Mouse (Mus musculus): Measurements from ENCODE around the gene Plekhh3.
"Not testable (repeated sequence)": the region's sequence is repeated elsewhere in the genome, so short reads cannot be mapped to it uniquely, and the experiment has no call there.

The Plekhh3 gene

GRCm38 (mm10) chr11:101149178-101150105, 21.7 kb downstream of the Plekhh3 start:
- peak; percentile 81 for DNase-seq (ENCODE audit: low read depth)

DNA sequence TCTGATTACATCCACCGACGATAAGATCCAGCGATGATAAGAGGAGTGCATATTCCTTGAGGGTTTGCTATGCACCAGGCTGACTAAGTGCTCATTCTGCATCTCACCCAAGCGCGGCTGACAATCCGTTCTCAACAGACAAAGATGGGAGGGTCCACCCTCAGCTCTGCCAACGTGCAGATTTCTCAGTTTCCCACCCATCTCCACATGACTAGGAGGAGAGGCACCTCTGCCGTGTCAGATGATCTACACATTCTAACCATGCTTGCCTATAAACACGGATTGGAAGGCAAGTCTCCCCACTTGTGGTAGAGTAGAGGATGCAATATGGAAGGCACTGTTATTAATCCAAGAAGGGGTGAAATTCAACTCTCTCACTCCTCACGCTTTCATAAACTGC, 22.4 kb downstream of the Plekhh3 start:
- DNase-seq (ENCODE audit: low read depth), result no peak

GRCm38 (mm10) chr11:101146377-101146776, 24.8 kb downstream of the Plekhh3 start:
- no peak for DNase-seq (ENCODE audit: low read depth)

GRCm38 (mm10) chr11:101143338-101144225, 27.6 kb downstream of the Plekhh3 start:
- no peak for DNase-seq (ENCODE audit: low read depth)

DNA sequence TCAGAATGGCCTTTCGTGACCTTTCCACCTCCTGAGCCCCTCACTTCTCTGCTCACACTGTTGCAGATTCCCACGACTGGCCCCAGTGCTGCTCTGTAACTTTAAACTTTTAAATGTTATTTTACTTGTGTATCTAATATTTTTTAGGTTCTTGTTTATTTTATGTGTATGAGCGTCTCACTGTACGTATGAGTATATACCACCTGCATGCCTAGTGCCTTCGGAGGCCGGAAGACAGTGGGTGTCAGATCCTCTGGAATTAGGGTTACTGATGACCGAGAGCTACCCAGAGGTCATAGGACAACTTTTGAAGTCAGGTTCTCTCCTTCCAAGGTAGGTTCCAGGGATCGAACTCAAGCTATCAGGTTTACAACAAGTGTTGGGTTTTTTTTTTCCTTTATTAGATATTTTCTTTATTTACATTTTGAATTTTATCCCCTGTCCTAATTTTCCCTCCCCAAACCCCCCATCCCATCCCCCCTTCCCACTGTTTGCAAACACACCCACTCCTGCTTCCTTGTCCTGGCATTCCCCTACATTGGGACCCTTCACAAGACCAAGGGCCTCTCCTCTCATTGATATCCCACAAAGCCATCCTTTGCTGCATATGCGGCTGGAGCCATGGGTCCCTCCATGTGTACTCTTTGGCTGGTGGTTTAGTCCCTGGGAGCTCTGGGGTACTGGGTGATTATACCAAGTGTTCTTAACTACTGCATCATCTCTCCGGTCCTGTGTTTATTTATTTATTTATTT, 28.8 kb downstream of the Plekhh3 start:
- no peak for DNase-seq (ENCODE audit: low read depth)

DNA sequence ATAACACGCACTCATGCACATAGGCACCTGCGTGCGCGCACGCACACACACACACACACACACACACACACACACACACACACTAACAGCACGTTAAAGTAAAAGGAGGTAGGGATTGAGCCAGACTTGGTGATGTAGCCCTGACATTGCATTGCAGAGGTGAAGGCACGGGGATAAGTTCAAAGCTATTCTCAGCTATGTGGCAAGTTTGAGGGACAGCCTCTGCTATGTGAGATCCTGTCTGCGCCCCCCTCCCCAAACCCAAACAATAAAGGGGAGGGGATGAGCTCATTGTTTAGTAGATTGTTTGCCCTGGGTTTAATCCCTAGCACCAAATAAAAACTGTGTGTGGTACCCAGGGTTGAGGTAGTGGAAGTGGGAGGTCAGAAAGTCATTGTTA, 30.1 kb downstream of the Plekhh3 start:
- no peak for DNase-seq (ENCODE audit: low read depth)

- DNase-seq (ENCODE audit: low read depth), result peak; percentile 50
These were observed 30.9 kb downstream of the Plekhh3 start for GRCm38 (mm10) chr11:101140164-101140819.

DNA sequence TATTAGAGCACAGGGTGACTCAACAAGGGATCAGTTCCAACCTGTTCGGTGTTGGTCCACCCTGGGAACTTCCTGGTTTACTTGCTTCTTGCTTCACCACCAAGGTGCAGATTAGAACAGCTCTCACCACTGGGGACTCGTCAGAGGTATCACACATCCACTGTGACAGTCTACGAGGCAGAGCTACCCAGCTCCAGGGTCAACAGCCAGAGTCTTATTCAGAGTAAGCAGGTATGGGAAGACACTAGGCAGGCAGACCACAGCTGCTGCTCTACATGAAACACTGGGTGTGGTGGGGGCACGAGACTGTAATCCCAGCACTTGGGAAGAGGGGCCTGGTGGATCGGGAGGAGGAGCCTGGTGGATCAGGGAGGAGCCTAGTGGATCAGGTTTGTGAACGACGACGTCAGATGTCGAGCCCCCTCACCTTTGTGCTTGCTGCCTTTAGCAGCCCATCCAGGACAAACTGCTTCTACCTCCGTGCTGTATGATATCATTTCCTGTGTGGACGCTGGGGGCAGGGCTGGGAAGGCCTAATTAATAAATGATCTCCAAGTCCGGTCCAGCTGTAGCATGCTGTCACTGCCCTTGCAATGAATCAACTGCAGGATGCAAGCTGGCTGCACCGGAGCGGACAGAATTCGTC, 32.5 kb downstream of the Plekhh3 start:
- no peak for DNase-seq (ENCODE audit: low read depth)

DNA sequence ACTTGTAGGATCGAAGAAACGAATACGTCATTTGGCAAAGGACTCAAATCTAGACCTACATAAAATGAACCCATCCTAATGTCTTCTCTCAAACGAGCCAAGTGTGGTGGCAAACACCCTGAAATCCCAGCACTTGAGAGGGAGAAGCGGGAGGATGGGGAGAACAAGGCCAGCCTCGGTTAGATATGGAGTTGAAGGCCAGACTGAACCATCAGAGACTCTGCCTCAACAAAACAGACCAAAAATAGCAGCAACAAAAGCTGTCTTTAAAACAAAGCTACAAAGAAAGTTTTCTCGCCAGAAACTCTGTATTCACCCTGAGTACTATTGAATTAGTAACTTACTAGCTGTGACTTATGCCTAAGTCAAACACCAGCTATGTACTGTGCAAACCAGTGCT, 34.2 kb downstream of the Plekhh3 start:
- no peak for DNase-seq (ENCODE audit: low read depth)

DNA sequence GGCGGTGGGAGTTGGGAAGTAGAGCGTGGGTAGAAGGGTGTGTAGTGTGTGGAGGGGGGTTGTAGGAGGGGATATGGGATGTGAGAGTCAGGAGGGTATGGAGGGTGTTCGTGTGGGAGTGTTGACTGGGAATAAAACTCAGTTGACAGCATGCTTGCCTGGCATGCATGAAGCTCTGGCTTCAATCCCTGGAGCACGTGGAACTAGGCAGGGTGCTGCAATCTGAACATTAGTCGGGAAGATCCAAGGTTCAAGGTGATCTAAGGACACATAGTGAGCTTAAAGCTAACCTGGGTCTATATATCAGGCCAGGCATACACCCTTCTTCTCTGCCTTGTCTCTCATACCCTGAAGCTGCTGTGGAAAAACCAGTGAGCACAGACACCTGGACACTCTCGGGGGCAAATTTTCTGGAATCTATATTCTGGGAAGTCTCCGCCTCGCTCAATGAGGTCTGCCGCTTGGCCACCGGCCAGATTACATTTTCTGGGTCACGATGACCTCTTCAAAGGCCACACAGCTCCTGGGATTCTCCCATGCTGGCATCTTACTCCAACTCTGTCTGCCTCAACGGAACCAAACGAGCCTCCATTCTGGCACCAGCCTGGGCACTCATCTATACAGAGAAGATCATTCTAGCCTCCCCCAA, 36.8 kb downstream of the Plekhh3 start:
- no peak for DNase-seq (ENCODE audit: low read depth)

DNA sequence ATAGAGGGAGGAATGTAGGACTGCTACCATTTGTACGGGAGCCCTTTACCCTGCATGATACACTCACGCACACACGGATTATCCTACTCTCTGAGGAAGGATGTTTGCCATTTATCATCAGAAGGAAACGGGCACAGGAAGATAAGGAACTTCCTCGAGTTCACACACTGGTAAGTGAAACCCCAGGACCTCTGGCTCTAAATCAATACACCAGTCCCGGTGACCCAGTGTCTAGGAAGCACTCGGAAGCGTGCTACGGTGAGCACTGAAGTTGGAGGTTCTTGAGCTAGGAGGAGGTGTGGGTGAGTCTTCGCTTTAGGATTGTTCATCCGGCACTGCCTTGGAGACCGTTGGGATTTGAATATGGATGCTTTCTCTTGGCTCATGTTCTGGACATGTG, 38.1 kb downstream of the Plekhh3 start:
- no peak for DNase-seq (ENCODE audit: low read depth)

- DNase-seq (ENCODE audit: low read depth), result peak; percentile 66
These were observed 39.5 kb downstream of the Plekhh3 start for GRCm38 (mm10) chr11:101131701-101132100.

DNA sequence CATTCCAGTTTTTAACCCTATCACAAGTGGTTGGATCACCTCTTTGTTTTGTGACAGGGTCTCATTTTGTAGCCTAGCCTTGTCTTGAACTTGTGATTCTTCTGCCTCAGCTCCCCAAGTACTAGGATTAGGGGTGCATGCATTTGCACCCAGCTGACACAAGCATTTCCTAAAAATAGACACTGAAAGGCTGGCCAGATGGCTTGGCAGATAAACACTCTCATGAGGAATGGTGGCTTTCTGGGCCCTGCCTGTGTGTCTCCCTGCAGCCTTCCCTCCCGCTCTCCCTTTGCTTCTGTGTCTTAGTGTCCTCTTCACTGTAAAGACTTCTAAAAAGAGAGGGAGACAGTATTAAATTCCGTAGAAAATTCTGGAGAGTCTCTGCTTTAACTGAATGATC, 40.0 kb downstream of the Plekhh3 start:
- DNase-seq (ENCODE audit: low read depth), result no peak

GRCm38 (mm10) chr11:101130056-101130756, 40.9 kb downstream of the Plekhh3 start:
- no peak for DNase-seq (ENCODE audit: low read depth)

- no peak for DNase-seq (ENCODE audit: low read depth)
These were observed 42.1 kb downstream of the Plekhh3 start for GRCm38 (mm10) chr11:101128996-101129577.

GRCm38 (mm10) chr11:101127075-101127474, 44.1 kb downstream of the Plekhh3 start:
- peak; percentile 35 for DNase-seq (ENCODE audit: low read depth)

DNA sequence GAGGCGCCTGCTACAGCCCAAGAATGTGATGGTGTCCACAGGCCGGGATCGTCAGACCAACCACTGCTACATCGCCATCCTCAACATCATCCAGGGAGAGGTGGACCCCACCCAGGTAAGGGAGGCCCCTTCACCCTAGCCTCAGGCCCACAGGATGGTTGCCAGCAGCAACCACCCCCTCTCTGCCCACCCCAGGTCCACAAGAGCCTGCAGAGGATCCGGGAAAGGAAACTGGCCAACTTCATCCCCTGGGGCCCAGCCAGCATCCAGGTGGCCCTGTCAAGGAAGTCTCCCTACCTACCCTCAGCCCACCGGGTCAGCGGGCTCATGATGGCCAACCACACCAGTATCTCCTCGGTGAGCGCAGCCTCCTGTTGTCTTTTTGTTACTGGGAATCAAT, 46.1 kb downstream of the Plekhh3 start:
- not testable (repeated sequence) for DNase-seq (ENCODE audit: low read depth)

DNA sequence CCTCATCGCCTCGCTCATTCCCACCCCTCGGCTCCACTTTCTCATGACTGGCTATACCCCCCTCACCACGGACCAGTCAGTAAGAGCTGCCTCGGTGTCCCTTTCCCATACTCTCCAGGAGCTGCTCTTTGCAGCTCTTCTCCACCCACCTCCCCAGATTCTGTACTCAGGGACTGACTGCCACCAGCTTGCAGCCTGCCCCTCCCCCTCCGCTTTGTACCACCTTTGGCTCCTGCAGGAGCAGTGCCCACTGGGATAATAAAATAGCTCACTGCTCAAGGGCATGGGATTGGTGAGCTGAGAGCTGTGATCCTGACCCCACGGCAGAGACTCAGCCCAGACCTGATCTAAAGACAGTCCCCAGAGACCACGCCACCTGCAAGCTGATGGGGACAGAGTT, 46.7 kb downstream of the Plekhh3 start:
- not testable (repeated sequence) for DNase-seq (ENCODE audit: low read depth)

GRCm38 (mm10) chr11:101120545-101121188, 50.5 kb downstream of the Plekhh3 start:
- DNase-seq (ENCODE audit: low read depth), result no peak
